Mouse (Mus musculus) MEL (cell line): ENCODE measurements at regions not wholly inside any gene's neighbourhood (a gene's known extent, or its start where the extent isn't known, plus 50 kb on each side); places are given as distances from the start of the nearest gene placed in this dataset.

Experiments used
- DNase-seq: peaks from one replicate; pipeline ENCODE4 v3.0.0; 2011; ENCODE audit warnings: low read depth, low spot score
- H3K27ac ChIP-seq: 2 replicates; pipeline ENCODE4 v1.5.1; 2012; ENCODE audit warnings: low read depth, mild to moderate bottlenecking, control low read depth, low read length, moderate library complexity; ENCODE audit not compliant: control insufficient read depth
- H3K27me3 ChIP-seq, 2 experiments: fragments of 150-350 bp in 1 of 2; sonication (generic) in 1 of 2; 2 replicates each; pipeline ENCODE4 v1.6.1; 2012; ENCODE audit warnings: low read length in 2 of 2, mild to moderate bottlenecking in 2 of 2, improper control_type of control experiment in 1 of 2, moderate library complexity in 1 of 2; ENCODE audit not compliant: insufficient read depth in 2 of 2, control insufficient read depth in 1 of 2
- H3K36me3 ChIP-seq, 2 experiments: 2 replicates each; pipeline ENCODE4 v1.6.1; 2012 to 2014; ENCODE audit warnings: low read length in 2 of 2, improper control_type of control experiment in 1 of 2, inconsistent platforms in 1 of 2, mild to moderate bottlenecking in 1 of 2; ENCODE audit not compliant: insufficient read depth in 2 of 2, control insufficient read depth in 1 of 2
- H3K4me1 ChIP-seq, 2 experiments: fragments of 150-350 bp in 1 of 2; sonication (generic) in 1 of 2; 2 replicates each; pipeline ENCODE4 v1.6.1; 2012; ENCODE audit warnings: low read length in 2 of 2, improper control_type of control experiment in 1 of 2, mild to moderate bottlenecking in 1 of 2; ENCODE audit not compliant: insufficient read depth in 2 of 2, control insufficient read depth in 1 of 2
- H3K4me3 ChIP-seq, 2 experiments: fragments of 150-350 bp in 1 of 2; sonication (generic) in 1 of 2; 2 replicates each; pipeline ENCODE4 v1.5.1; 2012; ENCODE audit warnings: low read depth in 2 of 2, low read length in 2 of 2, mild to moderate bottlenecking in 2 of 2, moderate library complexity in 2 of 2, control low read depth in 1 of 2, improper control_type of control experiment in 1 of 2; ENCODE audit not compliant: control insufficient read depth in 1 of 2, insufficient read depth in 1 of 2
- H3K79me2 ChIP-seq: 2 replicates; pipeline ENCODE4 v1.6.1; 2012; ENCODE audit warnings: mild to moderate bottlenecking, low read length, moderate library complexity; ENCODE audit not compliant: control insufficient read depth, poor library complexity, insufficient read depth
- H3K9ac ChIP-seq: 2 replicates; pipeline ENCODE4 v1.6.1; 2012; ENCODE audit warnings: low read depth, mild to moderate bottlenecking, control low read depth, low read length, moderate library complexity; ENCODE audit not compliant: control insufficient read depth, poor library complexity, severe bottlenecking
- H3K9me3 ChIP-seq: fragments of 150-350 bp; sonication (generic); replicated peaks from 2 replicates; pipeline ENCODE4 v1.6.1; 2012; ENCODE audit warnings: mild to moderate bottlenecking, low read length, improper control_type of control experiment, moderate library complexity; ENCODE audit not compliant: insufficient read depth
- BHLHE40 ChIP-seq: IDR thresholded peaks from 2 replicates; pipeline ENCODE4 v1.6.1; 2012; ENCODE audit warnings: low read depth, mild to moderate bottlenecking, inconsistent platforms, low read length, improper control_type of control experiment, borderline replicate concordance
- CHD1 ChIP-seq: IDR thresholded peaks from 2 replicates; pipeline ENCODE4 v1.6.1; 2012; ENCODE audit warnings: low read depth, mild to moderate bottlenecking, inconsistent platforms, low read length, improper control_type of control experiment
- CHD2 ChIP-seq: IDR thresholded peaks from 2 replicates; pipeline ENCODE4 v1.6.1; 2011; ENCODE audit warnings: low read length, improper control_type of control experiment
- CTCF ChIP-seq, 3 experiments: IDR thresholded peaks in 2 of 3; conservative IDR thresholded peaks in 1 of 3; 2 replicates each; pipeline ENCODE4 v1.5.1; 2011 to 2012; ENCODE audit warnings: low read length in 3 of 3, low read depth in 2 of 3, mild to moderate bottlenecking in 2 of 3, improper control_type of control experiment in 1 of 3, inconsistent platforms in 1 of 3, mixed read lengths in 1 of 3, moderate library complexity in 1 of 3; ENCODE audit not compliant: control insufficient read depth in 1 of 3, insufficient read depth in 1 of 3, poor library complexity in 1 of 3, severe bottlenecking in 1 of 3
- EP300 ChIP-seq, 2 experiments: IDR thresholded peaks; 2 replicates each; pipeline ENCODE4 v1.6.1; 2011; ENCODE audit warnings: improper control_type of control experiment in 2 of 2, low read length in 2 of 2, low read depth in 1 of 2, mild to moderate bottlenecking in 1 of 2
- ETS1 ChIP-seq: IDR thresholded peaks from 2 replicates; pipeline ENCODE4 v1.6.1; 2012; ENCODE audit warnings: low read depth, mild to moderate bottlenecking, inconsistent platforms, low read length, improper control_type of control experiment, moderate library complexity
- GATA1 ChIP-seq: IDR thresholded peaks from 2 replicates; pipeline ENCODE4 v1.6.1; 2011; ENCODE audit warnings: low read depth, low read length, improper control_type of control experiment
- MAX ChIP-seq: IDR thresholded peaks from 2 replicates; pipeline ENCODE4 v1.6.1; 2011; ENCODE audit warnings: low read length, improper control_type of control experiment
- MAZ ChIP-seq: IDR thresholded peaks from 2 replicates; pipeline ENCODE4 v1.6.1; 2012; ENCODE audit warnings: low read depth, mild to moderate bottlenecking, inconsistent platforms, low read length, improper control_type of control experiment
- MEF2A ChIP-seq: IDR thresholded peaks from 2 replicates; pipeline ENCODE4 v1.6.1; 2014; ENCODE audit warnings: low read depth, mild to moderate bottlenecking, inconsistent platforms, low read length, improper control_type of control experiment; ENCODE audit not compliant: poor library complexity, insufficient replicate concordance, severe bottlenecking; ENCODE audit errors: extremely low read depth
- MXI1 ChIP-seq: IDR thresholded peaks from 2 replicates; pipeline ENCODE4 v1.6.1; 2011; ENCODE audit warnings: mild to moderate bottlenecking, low read depth, low read length, improper control_type of control experiment
- MYB ChIP-seq: IDR thresholded peaks from 2 replicates; pipeline ENCODE4 v1.6.1; 2011; ENCODE audit warnings: mild to moderate bottlenecking, low read depth, low read length, improper control_type of control experiment
- MYC ChIP-seq: IDR thresholded peaks from 2 replicates; pipeline ENCODE4 v1.6.1; 2011; ENCODE audit warnings: low read depth, mild to moderate bottlenecking, low read length, improper control_type of control experiment, moderate library complexity
- POLR2A ChIP-seq, 2 experiments: IDR thresholded peaks; 2 replicates each; pipeline ENCODE4 v1.6.1; 2011 to 2012; ENCODE audit warnings: low read length in 2 of 2, mild to moderate bottlenecking in 2 of 2, control low read depth in 1 of 2, improper control_type of control experiment in 1 of 2, low read depth in 1 of 2, moderate library complexity in 1 of 2; ENCODE audit not compliant: control insufficient read depth in 1 of 2, insufficient read depth in 1 of 2, poor library complexity in 1 of 2
- POLR2AphosphoS2 ChIP-seq: IDR thresholded peaks from 2 replicates; pipeline ENCODE4 v1.6.1; 2011; ENCODE audit warnings: low read length, improper control_type of control experiment
- RAD21 ChIP-seq: IDR thresholded peaks from 2 replicates; pipeline ENCODE4 v1.6.1; 2011; ENCODE audit warnings: mild to moderate bottlenecking, low read depth, low read length, improper control_type of control experiment
- SMC3 ChIP-seq: IDR thresholded peaks from 2 replicates; pipeline ENCODE4 v1.6.1; 2011; ENCODE audit warnings: low read depth, low read length, improper control_type of control experiment
- TBP ChIP-seq: IDR thresholded peaks from 2 replicates; pipeline ENCODE4 v1.8.0; 2011; ENCODE audit warnings: low read depth, low read length, improper control_type of control experiment
- TCF12 ChIP-seq: IDR thresholded peaks from 2 replicates; pipeline ENCODE4 v1.6.1; 2014; ENCODE audit warnings: low read depth, mild to moderate bottlenecking, inconsistent platforms, low read length, improper control_type of control experiment, moderate library complexity
- ZKSCAN1 ChIP-seq: IDR thresholded peaks from 2 replicates; pipeline ENCODE4 v1.6.1; 2012; ENCODE audit warnings: low read depth, mild to moderate bottlenecking, inconsistent platforms, low read length, improper control_type of control experiment, moderate library complexity
- ZMIZ1 ChIP-seq: IDR thresholded peaks from 2 replicates; pipeline ENCODE4 v1.6.1; 2012; ENCODE audit warnings: low read depth, mild to moderate bottlenecking, inconsistent platforms, low read length, improper control_type of control experiment, moderate library complexity
- ZNF384 ChIP-seq: IDR thresholded peaks from 2 replicates; pipeline ENCODE4 v1.6.1; 2012; ENCODE audit warnings: low read depth, mild to moderate bottlenecking, inconsistent platforms, low read length, improper control_type of control experiment

DNA sequence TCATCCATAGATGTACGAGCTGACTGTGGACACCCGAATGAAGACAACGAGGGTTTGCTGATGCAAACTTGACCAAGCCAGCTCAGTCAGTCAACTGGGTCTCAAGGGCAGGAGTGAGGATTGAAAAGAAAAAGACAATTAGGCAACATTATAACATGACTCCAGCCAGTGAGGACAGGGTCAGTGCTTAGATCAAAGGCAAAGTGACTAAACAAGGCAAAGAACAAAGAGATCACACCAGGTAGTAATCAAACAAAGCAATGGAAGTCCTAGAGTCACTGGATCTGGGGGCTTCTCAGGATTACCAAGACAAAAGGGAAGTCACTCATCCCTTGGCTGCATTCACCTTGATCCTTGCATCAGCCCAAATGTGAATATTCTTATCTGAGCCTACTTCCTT lies 60.3 kb upstream of the Ntrk2 start:
- Histone ChIP-seq H3K27ac (no peak overlapping the region), H3K9me3 (no peaks in the 10 kb centered on the region), H3K4me1 (no peaks in the 10 kb centered on the region), H3K27me3 (no peaks in the 10 kb centered on the region; a peak in 1 of 4 replicates), H3K36me3 (no peaks in the 10 kb centered on the region), H3K79me2 (no peaks in the 10 kb centered on the region), H3K4me3 (no peak overlapping the region), H3K9ac (no peak overlapping the region)
- TF ChIP-seq MYB, result no peak
- TF ChIP-seq TBP, result no peak
- no peak for TF ChIP-seq MAX
- TF ChIP-seq MEF2A, result no peak
- TF ChIP-seq ZMIZ1, result no peak
- no peak for TF ChIP-seq MAZ
- no peak for TF ChIP-seq SMC3
- no peak for TF ChIP-seq RAD21
- TF ChIP-seq POLR2A (IDR thresholded peaks at IDR 0.05; ENCODE audit: control insufficient read depth in 1 of 2, insufficient read depth in 1 of 2, low read depth in 1 of 2, low read length in 2 of 2, poor library complexity in 1 of 2), result no peak
- TF ChIP-seq CHD1, result no peak
- TF ChIP-seq POLR2AphosphoS2, result no peak
- TF ChIP-seq CHD2, result no peak
- TF ChIP-seq CTCF (IDR thresholded peaks at IDR 0.05 in 2 of 3, conservative IDR thresholded peaks at IDR 0.05 in 1 of 3; ENCODE audit: control insufficient read depth in 1 of 3, insufficient read depth in 1 of 3, low read depth in 2 of 3, low read length in 3 of 3, poor library complexity in 1 of 3, severe bottlenecking in 1 of 3), result no peak
- TF ChIP-seq ETS1, result no peak
- TF ChIP-seq MYC, result no peak
- TF ChIP-seq EP300 (IDR thresholded peaks at IDR 0.05; ENCODE audit: low read depth in 1 of 2, low read length in 2 of 2), result no peak
- no peak for DNase-seq

DNA sequence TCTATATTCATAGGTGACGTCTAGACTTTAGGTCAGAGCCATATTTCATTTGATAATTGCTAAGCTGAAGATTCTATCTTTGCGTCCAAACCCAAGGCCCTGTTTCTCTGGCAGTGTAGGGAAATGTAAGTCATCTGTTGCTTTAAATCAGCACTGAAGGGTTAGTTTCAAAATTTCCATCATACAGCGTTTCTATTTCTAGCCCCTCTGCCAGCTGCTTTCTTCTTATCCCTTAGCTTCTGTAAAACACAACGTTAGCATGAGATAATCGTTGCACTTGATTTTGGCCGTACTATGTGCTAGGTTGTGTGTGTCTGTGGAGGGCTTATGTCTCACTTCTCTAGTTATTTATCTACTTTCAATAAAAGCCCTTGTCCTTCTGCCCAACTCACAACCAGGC lies 58.7 kb upstream of the Ntrk2 start:
- H3K27ac ChIP-seq, result no peak overlapping the region
- H3K9me3 ChIP-seq, result no peaks in the 10 kb centered on the region
- no peaks in the 10 kb centered on the region for H3K36me3 ChIP-seq
- no peak overlapping the region for H3K4me3 ChIP-seq
- no peak overlapping the region for H3K9ac ChIP-seq
- H3K27me3 ChIP-seq, result no peaks in the 10 kb centered on the region; a peak in 1 of 4 replicates
- DNase-seq, result no peak
- no peak for TF ChIP-seq TCF12
- TF ChIP-seq CHD1, result no peak
- TF ChIP-seq ZKSCAN1, result no peak
- no peak for TF ChIP-seq RAD21
- no peak for TF ChIP-seq GATA1
- TF ChIP-seq ZNF384, result no peak
- TF ChIP-seq MAX, result no peak
- TF ChIP-seq MEF2A, result no peak
- TF ChIP-seq POLR2AphosphoS2, result no peak
- no peak for TF ChIP-seq MXI1
- TF ChIP-seq BHLHE40, result no peak
- H3K4me1 ChIP-seq, result no peaks in the 10 kb centered on the region
- H3K79me2 ChIP-seq, result no peaks in the 10 kb centered on the region
